Mouse (Mus musculus) liver, embryonic 14.5 days (tissue): ENCODE data around the gene Sgms2.

Experiments
- CTCF ChIP-seq: IDR thresholded peaks from 2 replicates; pipeline ENCODE4 v1.5.1; 2016; ENCODE audit warnings: antibody characterized with exemption, low read depth, control low read depth
- EP300 ChIP-seq: IDR thresholded peaks from 2 replicates; pipeline ENCODE4 v1.6.1; 2016; ENCODE audit warnings: antibody characterized with exemption, low read depth

- TF ChIP-seq CTCF (no peak), EP300 (no peak)
Measured at GRCm38 (mm10) chr3:131470837-131471236, 20.4 kb downstream of the Sgms2 start.
